Mouse (Mus musculus) frontal cortex, postnatal 25 days (tissue): ENCODE data around the gene Rps6ka1.
"Not testable (repeated sequence)": the region's sequence is repeated elsewhere in the genome, so short reads cannot be mapped to it uniquely, and the experiment has no call there.

ENCODE experiments used
- DNase-seq, 2 experiments: peaks; one replicate each; pipeline ENCODE4 v3.0.0; 2022; ENCODE audit warnings: low spot score in 2 of 2

The Rps6ka1 gene

GRCm38 (mm10) chr4:133863795-133864379 lies 23.7 kb downstream of the Rps6ka1 start:
- no peak for DNase-seq

- no peak for DNase-seq
These were observed 30.1 kb downstream of the Rps6ka1 start for GRCm38 (mm10) chr4:133857527-133857926.

- DNase-seq: no peak
These were observed 33.0 kb downstream of the Rps6ka1 start for GRCm38 (mm10) chr4:133854621-133855020.

- no peak for DNase-seq
These were observed 34.0 kb downstream of the Rps6ka1 start for GRCm38 (mm10) chr4:133853630-133854029.

- DNase-seq: no peak
These were observed 41.0 kb downstream of the Rps6ka1 start for GRCm38 (mm10) chr4:133846625-133847024.

GRCm38 (mm10) chr4:133845060-133845459 lies 42.5 kb downstream of the Rps6ka1 start:
- DNase-seq: no peak

GRCm38 (mm10) chr4:133844209-133844841 lies 43.3 kb downstream of the Rps6ka1 start:
- no peak for DNase-seq

GRCm38 (mm10) chr4:133842992-133843737 lies 44.4 kb downstream of the Rps6ka1 start:
- DNase-seq: no peak

GRCm38 (mm10) chr4:133841756-133842483 lies 45.7 kb downstream of the Rps6ka1 start:
- DNase-seq: not testable (repeated sequence)

GRCm38 (mm10) chr4:133841035-133841434 lies 46.6 kb downstream of the Rps6ka1 start:
- peak in 1 of 2 experiments; percentile 40 for DNase-seq

GRCm38 (mm10) chr4:133840501-133840900 lies 47.1 kb downstream of the Rps6ka1 start:
- no peak for DNase-seq

GRCm38 (mm10) chr4:133839385-133839826 lies 48.2 kb downstream of the Rps6ka1 start:
- DNase-seq: no peak

GRCm38 (mm10) chr4:133836575-133836974 lies 51.0 kb downstream of the Rps6ka1 start:
- no peak for DNase-seq

GRCm38 (mm10) chr4:133835211-133835610 lies 52.4 kb downstream of the Rps6ka1 start:
- DNase-seq: no peak

GRCm38 (mm10) chr4:133832945-133833874 lies 54.4 kb downstream of the Rps6ka1 start:
- DNase-seq: no peak

- DNase-seq: no peak
These were observed 57.1 kb downstream of the Rps6ka1 start for GRCm38 (mm10) chr4:133830453-133830852.

GRCm38 (mm10) chr4:133829281-133830070 lies 58.1 kb downstream of the Rps6ka1 start:
- peak; percentile 63 to 69 for DNase-seq

GRCm38 (mm10) chr4:133827887-133828794 lies 59.5 kb downstream of the Rps6ka1 start:
- no peak for DNase-seq

GRCm38 (mm10) chr4:133827354-133827753 lies 60.2 kb downstream of the Rps6ka1 start:
- DNase-seq: no peak
